Mouse (Mus musculus): Measurements from ENCODE around the gene Mettl1.

GRCm38 (mm10) chr10:127078677-127079575 is 37.7 kb downstream of the Mettl1 start:
- no peak for TF ChIP-seq GATA1 (IDR thresholded peaks at IDR 0.05; ENCODE audit: borderline replicate concordance, low read length)
- no peak for TF ChIP-seq FLI1 (IDR thresholded peaks at IDR 0.05; ENCODE audit: low read length)

Measured in megakaryocyte, embryonic 14.5 days (primary cell).